Mouse (Mus musculus) heart, embryonic 10.5 days (tissue): ENCODE results near the gene Rft1. TPM values are rescaled to one million over a fixed set of nuclear protein-coding genes. Genes with fewer than 3 reads are reported as not detected.

ENCODE experiments used
- DNase-seq: peaks from one replicate; pipeline ENCODE4 v3.0.0-alpha.2; 2017; ENCODE audit warnings: low spot score
- H3K27ac ChIP-seq: fragments of 300-500 bp; sonication (generic); 2 replicates; pipeline ENCODE4 v1.5.1; 2016; ENCODE audit warnings: mild to moderate bottlenecking
- H3K27me3 ChIP-seq: fragments of 300-500 bp; sonication (generic); 2 replicates; pipeline ENCODE4 v1.6.1; 2016; ENCODE audit warnings: mild to moderate bottlenecking; ENCODE audit not compliant: poor library complexity, insufficient read depth, severe bottlenecking
- H3K36me3 ChIP-seq: fragments of 300-500 bp; sonication (generic); 2 replicates; pipeline ENCODE4 v1.6.1; 2016; ENCODE audit warnings: mild to moderate bottlenecking, moderate library complexity
- H3K4me1 ChIP-seq: fragments of 300-500 bp; sonication (generic); 2 replicates; pipeline ENCODE4 v1.6.1; 2016; ENCODE audit warnings: mild to moderate bottlenecking
- H3K4me3 ChIP-seq: fragments of 300-500 bp; sonication (generic); 2 replicates; pipeline ENCODE4 v1.5.1; 2016; ENCODE audit warnings: mild to moderate bottlenecking, moderate library complexity
- H3K9me3 ChIP-seq: fragments of 300-500 bp; sonication (generic); 2 replicates; pipeline ENCODE4 v1.6.1; 2016; ENCODE audit warnings: mild to moderate bottlenecking, moderate library complexity
- WGBS: fragments of 180-500 bp; shearing (Covaris S2); methylation state at CpG from one replicate; pipeline ENCODE4 v1.1.7; 2016; 5-methylcytosine and 5-hydroxymethylcytosine counted together
- polyA plus RNA-seq: library from polyadenylated mRNA; unstranded; fragments of >200 nt; fragmentation: Nextera tagmentation; extraction: Ambion mirVana; gene quantifications from 2 replicates; pipeline ENCODE4 v1.2.1, GENCODE M21; 2016

Gene Rft1
- polyA plus RNA-seq, 1 experiment from 2014 or later, result 11.6 TPM

GRCm38 (mm10) chr14:30719514-30719913, 65.4 kb downstream of the Rft1 start:
- Histone ChIP-seq H3K4me1 (peaks cover 12% of the 10 kb centered on the region; the same call in 1 of the 2 replicates), H3K9me3 (no peaks in the 10 kb centered on the region), H3K4me3 (no peak overlapping the region), H3K36me3 (no peaks in the 10 kb centered on the region), H3K27me3 (peaks cover 9% of the 10 kb centered on the region), H3K27ac (no peak overlapping the region)
- 60% methylated on average over 1 of the region's 1 CpGs for WGBS
- no peak for DNase-seq

DNA sequence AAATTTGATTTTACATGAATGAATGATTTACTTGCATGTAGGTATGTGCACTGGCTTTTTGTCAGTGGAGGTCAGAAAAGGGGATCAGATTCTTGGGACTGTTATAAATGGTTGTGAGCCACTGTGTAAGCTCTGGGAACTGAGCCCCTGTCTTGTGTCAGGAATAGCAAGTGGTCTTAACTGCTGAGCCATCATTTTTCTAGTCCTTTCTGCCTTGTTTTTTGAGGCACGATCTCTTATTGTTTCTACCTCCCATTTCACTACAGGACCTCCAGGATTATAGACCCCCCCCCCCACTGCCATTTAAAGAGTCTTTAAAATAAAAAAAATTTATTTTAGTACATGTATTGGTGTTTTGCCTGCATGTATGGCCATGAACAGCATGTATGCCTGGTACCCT, 67.7 kb downstream of the Rft1 start:
- Histone ChIP-seq H3K36me3 (no peaks in the 10 kb centered on the region), H3K4me1 (0 out of 2 replicates have a peak, but pooled peaks cover 3% of the 10 kb centered on the region), H3K27me3 (no peaks in the 10 kb centered on the region), H3K4me3 (no peak overlapping the region), H3K27ac (no peak overlapping the region), H3K9me3 (no peaks in the 10 kb centered on the region)
- DNase-seq, result no peak
- 78% methylated on average over 1 of the region's 1 CpGs for WGBS

DNA sequence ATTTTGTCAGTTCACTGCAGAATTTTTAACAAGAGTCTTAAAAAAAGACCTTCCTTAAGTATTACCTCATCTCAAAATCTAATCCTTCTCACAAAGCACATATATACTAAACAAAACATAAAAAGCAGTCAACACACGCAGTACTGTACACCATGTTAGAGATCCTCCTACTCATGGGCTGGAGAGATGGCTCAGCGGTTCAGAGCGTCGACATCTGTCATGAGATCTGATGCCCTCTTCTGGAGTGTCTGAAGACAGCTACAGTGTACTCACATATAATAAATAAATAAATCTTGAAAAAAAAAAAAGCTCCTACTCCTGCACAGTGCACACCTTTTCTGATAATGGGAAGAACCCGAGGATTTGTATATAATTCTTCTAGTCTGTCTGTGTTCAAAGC, 68.2 kb downstream of the Rft1 start:
- Histone ChIP-seq H3K9me3 (no peaks in the 10 kb centered on the region), H3K36me3 (no peaks in the 10 kb centered on the region), H3K27ac (no peak overlapping the region), H3K4me3 (no peak overlapping the region), H3K4me1 (no peaks in the 10 kb centered on the region), H3K27me3 (no peaks in the 10 kb centered on the region)
- 73% methylated on average over 5 of the region's 5 CpGs for WGBS
- no peak for DNase-seq

- Histone ChIP-seq H3K36me3 (no peaks in the 10 kb centered on the region), H3K27ac (no peak overlapping the region), H3K27me3 (no peaks in the 10 kb centered on the region), H3K4me3 (no peak overlapping the region), H3K9me3 (no peaks in the 10 kb centered on the region), H3K4me1 (no peaks in the 10 kb centered on the region)
- WGBS, result 84% methylated on average over 3 of the region's 3 CpGs
- no peak for DNase-seq
Measured at GRCm38 (mm10) chr14:30731896-30732295, 77.7 kb downstream of the Rft1 start.

GRCm38 (mm10) chr14:30734665-30735064, 80.5 kb downstream of the Rft1 start:
- no peaks in the 10 kb centered on the region for H3K4me1 ChIP-seq
- WGBS, result 90% methylated on average over 5 of the region's 5 CpGs
- H3K9me3 ChIP-seq, result no peaks in the 10 kb centered on the region
- H3K27me3 ChIP-seq, result no peaks in the 10 kb centered on the region
- H3K27ac ChIP-seq, result no peak overlapping the region
- no peak overlapping the region for H3K4me3 ChIP-seq
- DNase-seq, result no peak
- no peaks in the 10 kb centered on the region for H3K36me3 ChIP-seq

DNA sequence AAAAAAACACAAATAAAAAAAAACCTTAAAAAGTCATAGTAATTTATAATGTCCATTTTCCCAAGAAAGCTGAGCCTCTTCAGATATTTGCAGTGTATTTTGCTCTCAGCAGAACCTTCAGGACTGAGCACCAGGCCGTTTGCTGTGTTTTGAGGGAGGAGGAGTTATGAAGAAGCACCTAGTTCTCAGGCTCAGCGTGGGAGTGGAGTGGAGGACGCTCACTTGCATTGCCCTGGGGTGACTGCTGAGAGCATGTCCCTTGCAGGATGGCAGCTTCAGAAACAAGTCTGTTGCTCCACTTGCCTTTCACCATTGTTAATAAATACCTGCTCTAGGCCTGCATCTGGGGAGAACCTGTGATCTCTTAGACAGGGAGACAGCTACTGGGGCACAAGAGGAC, 81.7 kb downstream of the Rft1 start:
- Histone ChIP-seq H3K4me1 (no peaks in the 10 kb centered on the region), H3K9me3 (no peaks in the 10 kb centered on the region), H3K27ac (no peak overlapping the region), H3K4me3 (no peak overlapping the region), H3K36me3 (no peaks in the 10 kb centered on the region), H3K27me3 (no peaks in the 10 kb centered on the region)
- 72% methylated on average over 3 of the region's 3 CpGs for WGBS
- no peak for DNase-seq

- no peaks in the 10 kb centered on the region for H3K4me1 ChIP-seq
- no peak overlapping the region for H3K4me3 ChIP-seq
- 90% methylated on average over 1 of the region's 1 CpGs for WGBS
- no peak overlapping the region for H3K27ac ChIP-seq
- no peaks in the 10 kb centered on the region for H3K36me3 ChIP-seq
- no peak for DNase-seq
- no peaks in the 10 kb centered on the region for H3K9me3 ChIP-seq
- no peaks in the 10 kb centered on the region for H3K27me3 ChIP-seq
Measured at GRCm38 (mm10) chr14:30736413-30736812, 82.3 kb downstream of the Rft1 start.

Other genes with a start within 250 kb of the Rft1 start
- 24.2 and 24.8 TPM in 2 replicates for gene Dcp1a, start 174.8 kb upstream of the Rft1 start, polyA plus RNA-seq
- gene Cacna1d, start 162.9 kb upstream of the Rft1 start, polyA plus RNA-seq, result 8.5 and 12.8 TPM in 2 replicates
- 122 and 199 TPM in 2 replicates for gene Tkt, start 106.0 kb upstream of the Rft1 start, polyA plus RNA-seq
- gene Prkcd, start 28.1 kb upstream of the Rft1 start, polyA plus RNA-seq, result 32.4 and 37.3 TPM in 2 replicates
- gene Sfmbt1, start 60.5 kb downstream of the Rft1 start, polyA plus RNA-seq, result 11.0 and 13.0 TPM in 2 replicates
- gene Tmem110, start 171.2 kb downstream of the Rft1 start, polyA plus RNA-seq, result 18.3 and 25.1 TPM in 2 replicates
- 0.90 and 0.99 TPM in 2 replicates for gene Mustn1, start 224.8 kb downstream of the Rft1 start, polyA plus RNA-seq
- gene Itih4, start 232.1 kb downstream of the Rft1 start, polyA plus RNA-seq, result 0.40 TPM in 1 of 2 replicates, not detected in the other